Mouse (Mus musculus) liver, adult 2 months (tissue): ENCODE measurements at regions not wholly inside any gene's neighbourhood (a gene's known extent, or its start where the extent isn't known, plus 50 kb on each side); places are given as distances from the start of the nearest gene placed in this dataset.

ENCODE experiments used
- DNase-seq: peaks from one replicate; pipeline ENCODE4 v3.0.0-alpha.2; 2011; ENCODE audit warnings: low read depth, low spot score; ENCODE audit errors: extremely low read depth
- H3K27ac ChIP-seq: fragments of 200-500 bp; replicated peaks from 2 replicates; pipeline ENCODE4 v1.5.1; 2012; ENCODE audit warnings: low read depth, mild to moderate bottlenecking, control low read depth, inconsistent platforms, low read length; ENCODE audit not compliant: insufficient read depth
- H3K27me3 ChIP-seq: fragments of 200-500 bp; 2 replicates; pipeline ENCODE4 v1.6.1; 2012; ENCODE audit warnings: mild to moderate bottlenecking, moderate library complexity, low read length, inconsistent platforms; ENCODE audit not compliant: control insufficient read depth, insufficient read depth
- H3K36me3 ChIP-seq: fragments of 200-500 bp; 2 replicates; pipeline ENCODE4 v1.6.1; 2012; ENCODE audit warnings: low read length, inconsistent platforms; ENCODE audit not compliant: control insufficient read depth, insufficient read depth
- H3K4me1 ChIP-seq: fragments of 200-500 bp; 2 replicates; pipeline ENCODE4 v1.6.1; 2011; ENCODE audit warnings: low read length; ENCODE audit not compliant: control insufficient read depth, insufficient read depth
- H3K4me3 ChIP-seq: fragments of 200-500 bp; 2 replicates; pipeline ENCODE4 v1.5.1; 2011; ENCODE audit warnings: low read depth, mild to moderate bottlenecking, control low read depth, low read length, moderate library complexity; ENCODE audit not compliant: insufficient read depth
- H3K79me2 ChIP-seq: fragments of 200-500 bp; 2 replicates; pipeline ENCODE4 v1.6.1; 2012; ENCODE audit warnings: inconsistent platforms, mild to moderate bottlenecking, low read length, moderate library complexity; ENCODE audit not compliant: control insufficient read depth, insufficient read depth
- H3K9ac ChIP-seq: fragments of 200-500 bp; 2 replicates; pipeline ENCODE4 v1.6.1; 2012; ENCODE audit warnings: low read depth, mild to moderate bottlenecking, control low read depth, inconsistent platforms, low read length
- CTCF ChIP-seq: fragments of 200-500 bp; IDR thresholded peaks from 2 replicates; pipeline ENCODE4 v1.5.1; 2011; ENCODE audit warnings: low read depth, low read length, control low read depth
- POLR2A ChIP-seq: fragments of 200-500 bp; IDR thresholded peaks from 2 replicates; pipeline ENCODE4 v1.6.1; 2011; ENCODE audit warnings: low read length, control low read depth; ENCODE audit not compliant: insufficient read depth; ENCODE audit errors: extremely low read depth
- WGBS: fragments of 180-500 bp; shearing (Covaris S2); methylation state at CpG from one replicate; pipeline ENCODE4 v1.1.7; 2018; 5-methylcytosine and 5-hydroxymethylcytosine counted together

DNA sequence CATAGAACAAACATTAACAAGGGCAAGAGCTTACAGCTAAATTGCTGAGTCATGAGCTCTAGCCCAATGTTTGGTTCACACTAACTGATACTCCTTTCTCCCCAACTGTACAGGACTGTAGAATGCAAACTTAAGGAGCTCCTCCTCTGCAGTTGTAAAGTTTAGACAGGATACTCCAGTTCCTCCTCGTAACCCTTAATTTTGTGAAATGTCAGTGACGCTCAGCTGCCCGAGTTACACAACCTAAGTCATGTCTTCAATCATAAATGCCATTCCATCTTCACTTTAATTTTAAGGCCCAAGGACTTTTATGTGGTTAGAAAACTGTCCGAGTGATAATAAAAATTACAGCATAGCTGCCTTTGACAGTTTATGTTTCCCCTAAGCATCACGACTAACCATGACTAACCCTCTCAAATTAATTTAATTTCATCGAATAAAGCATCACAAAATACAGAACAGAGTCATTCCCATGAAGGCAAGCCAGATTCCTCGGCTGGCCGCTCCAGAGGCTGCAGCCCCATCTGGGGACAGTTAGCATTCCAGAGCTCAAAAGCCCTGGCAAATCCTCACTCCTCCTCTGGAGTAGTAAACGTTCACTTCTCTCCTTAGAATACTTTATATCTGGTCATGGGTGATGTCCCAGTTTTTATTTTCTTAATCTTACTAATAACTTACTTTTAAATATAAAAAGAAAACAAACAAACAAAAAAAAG lies 200.9 kb upstream of the Tll1 start:
- 75% methylated on average over 9 of the region's 9 CpGs for WGBS
- Histone ChIP-seq H3K27me3 (no peaks in the 10 kb centered on the region), H3K36me3 (no peaks in the 10 kb centered on the region), H3K9ac (no peak overlapping the region), H3K4me1 (no peaks in the 10 kb centered on the region), H3K79me2 (no peaks in the 10 kb centered on the region), H3K27ac (no peak overlapping the region), H3K4me3 (no peak overlapping the region)
- TF ChIP-seq CTCF (no peak), POLR2A (no peak)
- no peak for DNase-seq

DNA sequence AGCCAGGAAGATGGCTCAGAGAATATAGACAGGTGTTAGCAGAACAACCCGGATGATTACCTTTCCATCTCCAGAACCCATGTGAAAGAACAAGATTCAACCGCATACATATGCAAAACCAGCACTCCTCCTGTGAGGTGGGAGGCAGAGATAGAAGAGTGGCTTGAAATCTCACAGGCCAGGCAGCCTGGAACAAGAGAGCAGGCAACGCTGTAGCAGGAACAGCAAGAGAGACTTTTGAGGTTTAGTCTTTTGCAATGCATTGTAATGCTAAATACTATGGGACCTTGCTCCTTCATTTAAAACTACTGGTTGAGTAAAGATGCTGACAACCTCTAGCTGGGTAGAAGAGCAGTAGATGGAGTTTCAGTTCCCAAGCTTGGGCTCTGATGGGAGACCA lies 193.5 kb upstream of the Tll1 start:
- no peaks in the 10 kb centered on the region for H3K4me1 ChIP-seq
- 79% methylated on average over 3 of the region's 3 CpGs for WGBS
- H3K27me3 ChIP-seq = no peaks in the 10 kb centered on the region
- H3K36me3 ChIP-seq = no peaks in the 10 kb centered on the region
- H3K4me3 ChIP-seq = no peak overlapping the region
- TF ChIP-seq POLR2A (no peak), CTCF (no peak)
- H3K9ac ChIP-seq = no peak overlapping the region
- no peaks in the 10 kb centered on the region for H3K79me2 ChIP-seq
- DNase-seq = no peak
- no peak overlapping the region for H3K27ac ChIP-seq

DNA sequence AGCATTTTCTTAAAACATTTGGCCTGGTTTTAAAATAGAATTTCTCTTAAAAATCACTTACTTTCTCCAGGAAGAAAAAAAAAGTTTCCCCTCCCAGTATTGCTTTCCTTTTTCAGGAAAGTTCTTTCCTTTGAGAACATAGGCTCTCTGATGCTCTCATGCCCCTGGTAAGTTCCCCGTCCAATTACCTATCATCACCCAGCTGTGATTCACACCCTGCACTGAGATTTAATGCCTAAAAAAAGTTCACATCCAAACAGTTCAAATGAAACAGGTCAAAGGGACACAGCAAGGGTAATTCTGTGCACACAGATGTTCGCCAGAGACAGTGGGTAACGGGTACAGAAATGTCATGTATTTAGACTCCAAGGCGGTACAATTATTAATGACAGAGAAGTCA lies 191.8 kb upstream of the Tll1 start:
- Histone ChIP-seq H3K4me3 (no peak overlapping the region), H3K79me2 (no peaks in the 10 kb centered on the region), H3K9ac (no peak overlapping the region), H3K27me3 (no peaks in the 10 kb centered on the region), H3K36me3 (no peaks in the 10 kb centered on the region), H3K4me1 (no peaks in the 10 kb centered on the region), H3K27ac (no peak overlapping the region)
- TF ChIP-seq POLR2A = no peak
- WGBS = 80% methylated on average over 4 of the region's 4 CpGs
- no peak for DNase-seq

DNA sequence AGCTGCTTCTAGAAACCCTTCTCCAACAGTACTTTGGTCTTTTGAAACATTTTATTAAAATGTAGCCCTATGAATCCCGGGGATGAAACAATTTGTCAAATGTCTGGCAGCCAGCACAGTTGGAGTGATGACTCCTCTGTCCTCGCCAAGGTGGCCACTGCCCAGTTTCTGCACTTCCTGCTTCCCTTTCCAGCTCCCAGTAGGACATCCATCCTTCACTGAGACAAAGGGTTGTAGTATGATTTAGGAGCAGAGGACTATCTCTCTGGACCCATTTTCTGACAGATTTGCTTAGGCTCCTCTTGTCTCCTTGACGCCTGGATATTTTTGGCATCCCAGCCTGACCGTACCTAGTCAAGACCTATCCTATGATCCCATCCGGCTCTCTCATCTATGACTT lies 189.7 kb upstream of the Tll1 start:
- no peak for DNase-seq
- H3K4me3 ChIP-seq = no peak overlapping the region
- no peaks in the 10 kb centered on the region for H3K79me2 ChIP-seq
- H3K27me3 ChIP-seq = no peaks in the 10 kb centered on the region; the same call in 1 of the 2 replicates
- H3K4me1 ChIP-seq = no peaks in the 10 kb centered on the region
- H3K9ac ChIP-seq = no peak overlapping the region
- no peak overlapping the region for H3K27ac ChIP-seq
- TF ChIP-seq CTCF (no peak), POLR2A (no peak)
- no peaks in the 10 kb centered on the region for H3K36me3 ChIP-seq
- 80% methylated on average over 5 of the region's 5 CpGs for WGBS

DNA sequence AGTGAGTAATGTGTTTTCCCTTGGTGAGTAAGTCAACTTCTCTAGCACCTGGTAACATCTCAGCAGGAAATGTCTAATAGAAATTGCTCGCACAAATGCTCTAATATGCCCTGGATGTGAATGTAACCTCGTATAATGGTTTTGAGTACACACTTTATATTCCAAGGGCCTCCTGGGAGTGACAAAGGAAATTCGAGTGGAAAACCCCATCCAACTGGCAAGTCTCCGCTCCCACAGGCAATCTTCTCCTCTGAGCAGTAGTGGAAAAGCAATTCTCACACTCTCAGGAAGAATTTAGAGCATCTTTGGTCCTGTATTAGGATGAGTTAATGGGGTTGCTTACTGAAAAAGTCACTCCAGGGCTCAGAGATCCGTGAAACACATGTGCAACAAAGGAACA lies 183.4 kb upstream of the Tll1 start:
- 70% methylated on average over 5 of the region's 5 CpGs for WGBS
- no peaks in the 10 kb centered on the region for H3K79me2 ChIP-seq
- no peak overlapping the region for H3K4me3 ChIP-seq
- H3K9ac ChIP-seq = no peak overlapping the region
- no peaks in the 10 kb centered on the region; the same call in 1 of the 2 replicates for H3K27me3 ChIP-seq
- TF ChIP-seq CTCF = no peak
- no peak for TF ChIP-seq POLR2A
- H3K36me3 ChIP-seq = no peaks in the 10 kb centered on the region
- no peaks in the 10 kb centered on the region for H3K4me1 ChIP-seq
- DNase-seq = no peak
- no peak overlapping the region for H3K27ac ChIP-seq

DNA sequence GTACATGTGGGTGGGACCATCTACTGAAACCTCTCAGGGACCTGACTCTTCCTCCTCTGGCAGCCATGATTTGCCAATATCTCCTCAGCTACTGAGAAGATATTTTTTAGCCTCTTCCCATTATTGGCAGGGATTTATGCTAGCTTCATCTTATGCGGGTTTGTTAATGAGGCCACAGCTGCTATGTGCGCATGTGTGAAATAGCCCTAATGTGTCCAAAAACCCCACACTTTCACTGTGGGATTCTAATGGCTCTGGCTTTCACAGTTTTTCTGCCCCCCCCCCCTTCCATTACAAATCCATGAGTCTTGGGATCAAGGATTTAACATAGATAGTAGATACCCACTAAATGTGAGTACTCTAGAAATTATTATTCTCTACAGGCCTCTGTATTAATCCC lies 182.2 kb upstream of the Tll1 start:
- Histone ChIP-seq H3K79me2 (no peaks in the 10 kb centered on the region), H3K27ac (no peak overlapping the region), H3K9ac (no peak overlapping the region), H3K4me3 (no peak overlapping the region), H3K4me1 (no peaks in the 10 kb centered on the region), H3K27me3 (no peaks in the 10 kb centered on the region; the same call in 1 of the 2 replicates), H3K36me3 (no peaks in the 10 kb centered on the region)
- 94% methylated on average over 2 of the region's 2 CpGs for WGBS
- no peak for DNase-seq
- TF ChIP-seq POLR2A (no peak), CTCF (no peak)
